Mouse (Mus musculus) ES-CJ7 (cell line): ENCODE measurements at regions not wholly inside any gene's neighbourhood (a gene's known extent, or its start where the extent isn't known, plus 50 kb on each side); places are given as distances from the start of the nearest gene placed in this dataset.

Source experiments
- DNase-seq: peaks from one replicate; pipeline ENCODE4 v3.0.0; 2011; ENCODE audit warnings: low read depth, low spot score

GRCm38 (mm10) chr7:54458386-54458785, 376.9 kb upstream of the Luzp2 start:
- DNase-seq: peak; percentile 26

GRCm38 (mm10) chr7:54491254-54491653, 344.0 kb upstream of the Luzp2 start:
- DNase-seq: no peak

- DNase-seq: no peak
Observed at GRCm38 (mm10) chr7:54505235-54505634, 330.1 kb upstream of the Luzp2 start.

GRCm38 (mm10) chr7:54507006-54507405, 328.3 kb upstream of the Luzp2 start:
- no peak for DNase-seq

- DNase-seq: no peak
Observed at GRCm38 (mm10) chr7:54535693-54536092, 299.6 kb upstream of the Luzp2 start.

GRCm38 (mm10) chr7:54557436-54557835, 277.9 kb upstream of the Luzp2 start:
- no peak for DNase-seq

- DNase-seq: no peak
Observed at GRCm38 (mm10) chr7:54565569-54566179, 269.6 kb upstream of the Luzp2 start.

- DNase-seq: no peak
Observed at GRCm38 (mm10) chr7:54599776-54600175, 235.5 kb upstream of the Luzp2 start.

- no peak for DNase-seq
Observed at GRCm38 (mm10) chr7:54622436-54622835, 212.9 kb upstream of the Luzp2 start.

GRCm38 (mm10) chr7:54633930-54634329, 201.4 kb upstream of the Luzp2 start:
- no peak for DNase-seq

GRCm38 (mm10) chr7:54634348-54635035, 200.8 kb upstream of the Luzp2 start:
- DNase-seq: no peak

- DNase-seq: peak; percentile 83
Observed at GRCm38 (mm10) chr7:54645314-54645713, 190.0 kb upstream of the Luzp2 start.

GRCm38 (mm10) chr7:54649025-54649424, 186.3 kb upstream of the Luzp2 start:
- DNase-seq: no peak
